Mouse (Mus musculus) midbrain, embryonic 10.5 days (tissue): Measurements from ENCODE around the gene Nacc1. TPM values are rescaled to one million over a fixed set of nuclear protein-coding genes. Genes with fewer than 3 reads are reported as not detected.
"Not testable (repeated sequence)": the region's sequence is repeated elsewhere in the genome, so short reads cannot be mapped to it uniquely, and the experiment has no call there.

Source experiments
- DNase-seq: peaks from one replicate; pipeline ENCODE4 v3.0.0-alpha.2; 2017; ENCODE audit warnings: low spot score
- H3K27ac ChIP-seq: fragments of 300-500 bp; sonication (generic); replicated peaks from 2 replicates; pipeline ENCODE4 v1.5.1; 2016; ENCODE audit warnings: mild to moderate bottlenecking
- H3K27me3 ChIP-seq: fragments of 300-500 bp; sonication (generic); 2 replicates; pipeline ENCODE4 v1.6.1; 2016; ENCODE audit warnings: low read depth, mild to moderate bottlenecking; ENCODE audit not compliant: poor library complexity, severe bottlenecking
- H3K36me3 ChIP-seq: fragments of 300-500 bp; sonication (generic); 2 replicates; pipeline ENCODE4 v1.6.1; 2016; ENCODE audit warnings: mild to moderate bottlenecking, moderate library complexity
- H3K4me1 ChIP-seq: fragments of 300-500 bp; sonication (generic); 2 replicates; pipeline ENCODE4 v1.6.1; 2016
- H3K4me3 ChIP-seq: fragments of 300-500 bp; sonication (generic); 2 replicates; pipeline ENCODE4 v1.5.1; 2016; ENCODE audit warnings: mild to moderate bottlenecking, moderate library complexity
- H3K9me3 ChIP-seq: fragments of 300-500 bp; sonication (generic); replicated peaks from 2 replicates; pipeline ENCODE4 v1.6.1; 2016; ENCODE audit warnings: mild to moderate bottlenecking
- WGBS: fragments of 180-500 bp; shearing (Covaris S2); methylation state at CpG from one replicate; pipeline ENCODE4 v1.1.7; 2016; 5-methylcytosine and 5-hydroxymethylcytosine counted together
- polyA plus RNA-seq: library from polyadenylated mRNA; unstranded; fragments of >200 nt; fragmentation: Nextera tagmentation; extraction: Ambion mirVana; gene quantifications from 2 replicates; pipeline ENCODE4 v1.2.1, GENCODE M21; 2016

Nacc1 gene
- polyA plus RNA-seq, 1 experiment from 2014 or later = 24.8 TPM

DNA sequence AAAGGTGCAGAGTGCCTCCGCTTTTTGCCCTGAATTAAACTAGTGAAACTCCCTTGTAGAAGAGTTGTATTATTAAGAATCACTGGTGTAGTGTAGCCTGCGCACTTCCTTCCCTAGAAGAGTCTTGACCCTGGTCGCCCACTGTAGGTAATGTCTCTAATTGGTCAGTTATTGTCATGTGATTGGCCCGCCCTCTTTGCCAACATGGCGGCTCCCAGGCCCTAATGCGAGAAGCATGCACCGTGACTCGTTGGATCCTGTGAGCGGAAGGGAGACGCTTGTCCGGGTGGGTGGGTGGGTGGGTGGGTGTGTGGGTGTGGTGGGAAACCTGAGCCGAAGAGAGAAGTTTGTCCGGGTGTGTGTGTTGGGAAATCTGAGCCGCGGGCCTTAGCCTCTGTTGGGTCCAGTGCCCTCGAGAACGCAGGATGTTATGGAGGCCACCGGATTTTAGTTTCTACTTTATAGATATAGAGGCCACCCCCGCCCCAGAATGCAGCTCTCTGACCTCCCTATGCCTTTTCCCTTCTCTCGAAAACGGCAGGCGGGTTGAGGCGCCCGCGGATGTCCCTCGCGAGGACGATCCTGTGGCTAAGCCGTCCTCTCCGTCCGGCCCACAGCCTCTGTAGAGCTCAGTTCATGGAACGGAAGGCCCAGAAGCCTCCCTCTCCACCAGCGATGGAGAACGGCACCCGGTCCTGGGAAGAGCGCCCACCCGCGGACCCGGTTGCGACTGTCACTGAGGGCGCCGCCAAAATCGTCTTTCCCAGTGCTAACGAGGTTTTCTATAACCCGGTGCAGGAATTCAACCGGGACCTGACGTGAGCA, 1.6 kb upstream of the Nacc1 start:
- under 1% methylated on average over 47 of the region's 47 CpGs for WGBS
- H3K4me1 ChIP-seq = peaks cover 52% of the 10 kb centered on the region

GRCm38 (mm10) chr8:84687003-84687704, 508 bp downstream of the Nacc1 start:
- H3K9me3 ChIP-seq = no peaks in the 10 kb centered on the region
- no peaks in the 10 kb centered on the region for H3K27me3 ChIP-seq
- under 1% methylated on average over 61 of the region's 62 CpGs for WGBS
- H3K36me3 ChIP-seq = peaks cover 53% of the 10 kb centered on the region
- peak; percentile 73 for DNase-seq
- peaks cover 52% of the 10 kb centered on the region for H3K4me1 ChIP-seq
- H3K27ac ChIP-seq = peak overlapping the region; percentile 99
- peak overlapping the region; percentile 100 for H3K4me3 ChIP-seq

More for the DNA sequence above, 1.6 kb upstream of the Nacc1 start:
- H3K9me3 ChIP-seq = no peaks in the 10 kb centered on the region
- peaks cover 53% of the 10 kb centered on the region for H3K36me3 ChIP-seq
- H3K27me3 ChIP-seq = no peaks in the 10 kb centered on the region
- peak; percentile 88 for DNase-seq
- peak overlapping the region; percentile 100 for H3K4me3 ChIP-seq
- H3K27ac ChIP-seq = peak overlapping the region; percentile 86

GRCm38 (mm10) chr8:84686191-84687002, 1.3 kb downstream of the Nacc1 start, which contains the start of gene Trmt1:
Gene Trmt1, plus strand, starts transcription at chr8:84686307.
- peak within 1 kb of the TSS; percentile 99 for H3K27ac ChIP-seq
- H3K4me1 ChIP-seq = peaks cover 52% of the 10 kb centered on the region
- H3K9me3 ChIP-seq = no peaks in the 10 kb centered on the region
- peak; percentile 40 for DNase-seq
- 12% methylated on average over 20 of the region's 20 CpGs for WGBS
- peaks cover 54% of the 10 kb centered on the region for H3K36me3 ChIP-seq
- peak within 1 kb of the TSS; percentile 100 for H3K4me3 ChIP-seq
- H3K27me3 ChIP-seq = no peaks in the 10 kb centered on the region

DNA sequence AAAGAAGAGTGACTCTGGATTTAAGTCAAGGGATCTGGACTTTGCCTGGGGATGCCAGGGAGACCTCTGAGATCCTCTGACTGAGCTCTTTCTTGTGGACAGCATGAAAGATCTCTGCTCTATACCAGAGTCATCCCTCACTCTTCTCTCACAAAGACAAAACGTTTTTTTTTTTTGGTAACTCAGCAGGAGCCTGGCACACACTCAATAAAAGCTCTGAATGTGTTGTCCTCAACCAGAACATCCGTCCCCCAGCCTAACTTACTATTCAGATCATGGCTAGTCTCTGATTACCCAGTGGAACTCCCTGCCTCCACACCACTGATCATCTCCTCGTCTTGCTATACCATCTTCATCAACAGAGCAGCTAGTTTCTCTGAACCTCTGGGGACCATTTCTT, 3.1 kb downstream of the Nacc1 start:
- Histone ChIP-seq H3K9me3 (no peaks in the 10 kb centered on the region), H3K4me1 (peaks cover 38% of the 10 kb centered on the region), H3K36me3 (peaks cover 60% of the 10 kb centered on the region), H3K27me3 (no peaks in the 10 kb centered on the region), H3K27ac (no peak overlapping the region), H3K4me3 (no peak overlapping the region)
- WGBS = 66% methylated on average over 3 of the region's 3 CpGs
- no peak for DNase-seq

DNA sequence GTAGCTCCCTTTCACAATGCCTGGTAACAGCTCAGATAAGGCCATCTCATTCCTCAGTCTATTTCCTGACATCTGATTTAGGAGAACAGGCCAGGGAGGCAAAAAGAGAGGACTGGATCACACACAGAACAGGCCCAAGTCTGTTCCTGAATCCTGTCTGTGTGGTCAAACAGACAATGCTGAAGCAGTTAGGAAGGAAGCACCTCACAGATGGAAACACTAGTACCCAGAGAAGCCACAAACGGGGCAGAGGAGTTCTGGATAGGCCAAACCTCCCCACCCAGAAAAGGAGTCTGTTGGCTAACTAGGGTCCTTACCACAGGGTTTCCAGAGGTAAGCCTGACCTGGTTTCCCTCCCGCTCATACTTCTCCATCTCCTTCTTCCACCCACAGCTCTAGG, 5.4 kb downstream of the Nacc1 start:
- 94% methylated on average over 2 of the region's 2 CpGs for WGBS

GRCm38 (mm10) chr8:84681476-84681875, 6.2 kb downstream of the Nacc1 start:
- no peak for DNase-seq
- no peaks in the 10 kb centered on the region for H3K27me3 ChIP-seq
- H3K4me1 ChIP-seq = peaks cover 19% of the 10 kb centered on the region
- H3K36me3 ChIP-seq = peaks cover 80% of the 10 kb centered on the region
- no peak overlapping the region for H3K4me3 ChIP-seq
- WGBS = 91% methylated on average over 2 of the region's 2 CpGs
- no peak overlapping the region for H3K27ac ChIP-seq
- H3K9me3 ChIP-seq = no peaks in the 10 kb centered on the region

More for the DNA sequence above, 5.4 kb downstream of the Nacc1 start:
- no peak overlapping the region for H3K4me3 ChIP-seq
- no peak overlapping the region for H3K27ac ChIP-seq
- peaks cover 72% of the 10 kb centered on the region for H3K36me3 ChIP-seq
- peaks cover 24% of the 10 kb centered on the region for H3K4me1 ChIP-seq
- H3K9me3 ChIP-seq = no peaks in the 10 kb centered on the region
- DNase-seq = no peak
- H3K27me3 ChIP-seq = no peaks in the 10 kb centered on the region

DNA sequence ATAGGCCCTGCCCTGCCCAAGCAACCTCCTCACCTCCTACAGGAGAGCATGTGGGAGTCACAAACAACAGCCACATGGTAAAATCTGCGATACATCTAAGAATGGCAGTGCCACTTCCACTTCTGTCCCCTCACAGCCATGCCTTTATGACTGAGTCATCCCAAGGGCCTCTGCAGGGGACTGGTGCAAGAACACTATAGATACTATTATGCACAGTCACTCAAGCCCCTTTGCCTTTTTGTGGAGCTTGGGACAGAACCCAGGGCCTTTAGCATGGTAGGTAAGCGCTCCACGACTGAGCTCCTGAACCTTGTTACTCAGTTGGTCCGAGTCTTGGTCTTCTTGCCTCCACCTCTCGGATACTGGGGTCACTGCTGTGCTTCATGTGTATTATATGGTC, 10.4 kb downstream of the Nacc1 start:
- H3K4me1 ChIP-seq = no peaks in the 10 kb centered on the region
- H3K9me3 ChIP-seq = no peaks in the 10 kb centered on the region
- no peak overlapping the region for H3K27ac ChIP-seq
- no peak for DNase-seq
- H3K27me3 ChIP-seq = no peaks in the 10 kb centered on the region
- peaks cover 84% of the 10 kb centered on the region for H3K36me3 ChIP-seq
- H3K4me3 ChIP-seq = no peak overlapping the region
- WGBS = 94% methylated on average over 5 of the region's 5 CpGs

DNA sequence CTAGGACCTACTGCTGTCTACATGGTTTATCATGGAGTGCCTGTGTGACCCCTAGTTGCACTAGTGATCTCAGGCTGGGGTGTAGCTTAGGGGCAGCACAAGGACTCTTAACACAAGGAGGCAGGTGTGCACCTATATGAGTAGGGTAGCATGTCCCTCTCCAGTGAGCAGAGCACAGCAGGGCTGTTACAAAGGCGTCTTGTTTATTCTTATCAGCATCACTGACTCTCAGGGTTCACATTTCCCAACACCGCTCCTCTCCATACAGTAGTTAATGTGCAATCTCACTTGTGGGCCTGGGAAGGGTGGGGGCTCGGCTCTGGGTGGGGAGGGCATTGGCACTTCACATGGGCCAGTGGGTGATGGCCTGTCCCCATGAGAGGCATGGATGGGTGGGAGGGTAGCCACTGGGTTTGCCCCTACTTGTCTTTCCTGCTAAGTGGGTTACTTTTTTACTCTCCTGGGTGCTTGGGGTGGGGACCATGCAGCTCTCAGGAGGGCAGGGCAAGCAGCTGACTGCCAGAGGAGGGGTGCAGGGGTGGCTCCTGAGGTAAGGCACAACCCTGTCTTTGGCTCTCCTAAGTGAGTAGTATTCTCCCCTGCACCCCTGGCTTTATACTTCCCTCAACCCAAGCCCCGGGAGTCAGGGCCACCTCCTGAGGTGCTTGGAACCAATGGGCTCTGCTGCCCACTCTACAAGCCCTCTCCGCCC, 17.2 kb downstream of the Nacc1 start:
- H3K4me3 ChIP-seq, H3K27me3 ChIP-seq, H3K9me3 ChIP-seq, DNase-seq, H3K27ac ChIP-seq: not testable (repeated sequence)
- Histone ChIP-seq H3K4me1 (peaks cover 11% of the 10 kb centered on the region), H3K36me3 (peaks cover 81% of the 10 kb centered on the region)
- WGBS = 93% methylated on average over 5 of the region's 5 CpGs

GRCm38 (mm10) chr8:84668731-84669485, 18.8 kb downstream of the Nacc1 start:
- Histone ChIP-seq H3K9me3 (no peaks in the 10 kb centered on the region), H3K27ac (no peak overlapping the region), H3K4me3 (no peak overlapping the region), H3K4me1 (peaks cover 21% of the 10 kb centered on the region), H3K27me3 (no peaks in the 10 kb centered on the region), H3K36me3 (peaks cover 65% of the 10 kb centered on the region)
- DNase-seq = no peak
- 87% methylated on average over 6 of the region's 6 CpGs for WGBS

DNA sequence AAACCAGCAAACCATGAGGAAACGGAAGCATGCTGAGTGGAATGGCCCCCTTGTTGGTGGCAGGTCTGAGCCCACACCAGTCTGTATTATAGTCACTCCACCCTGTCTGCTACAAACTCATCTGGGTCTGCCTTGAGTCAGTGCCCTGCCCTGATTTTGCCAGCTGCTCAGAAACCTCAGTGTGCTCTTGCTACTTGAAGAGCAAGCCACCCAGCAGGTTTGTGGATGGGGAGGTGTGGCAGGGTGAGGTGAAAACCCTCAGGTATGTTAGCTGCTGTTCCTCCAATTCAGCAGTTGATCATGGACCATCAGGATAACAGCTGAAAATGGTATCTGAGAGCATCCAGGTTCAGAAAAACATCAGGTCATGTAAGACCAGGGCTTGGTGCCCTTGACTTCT, 19.6 kb downstream of the Nacc1 start:
- no peak for DNase-seq
- H3K27ac ChIP-seq = no peak overlapping the region
- no peaks in the 10 kb centered on the region for H3K27me3 ChIP-seq
- H3K4me3 ChIP-seq = no peak overlapping the region
- H3K9me3 ChIP-seq = no peaks in the 10 kb centered on the region
- WGBS = 83% methylated on average over 1 of the region's 1 CpGs
- peaks cover 28% of the 10 kb centered on the region for H3K4me1 ChIP-seq
- peaks cover 57% of the 10 kb centered on the region for H3K36me3 ChIP-seq

- 3% methylated on average over 14 of the region's 14 CpGs for WGBS
- DNase-seq = no peak
- Histone ChIP-seq H3K27ac (peak overlapping the region; percentile 94), H3K36me3 (peaks cover 31% of the 10 kb centered on the region), H3K4me3 (peak overlapping the region; percentile 87), H3K9me3 (no peaks in the 10 kb centered on the region), H3K27me3 (no peaks in the 10 kb centered on the region), H3K4me1 (peaks cover 50% of the 10 kb centered on the region)
These were observed 22.2 kb downstream of the Nacc1 start for GRCm38 (mm10) chr8:84665385-84665893.
